Mouse (Mus musculus) G1E (cell line): Measurements from ENCODE around the gene Ugcg. TPM values are rescaled to one million over a fixed set of nuclear protein-coding genes. Genes with fewer than 3 reads are reported as not detected.

Experiments used
- ATAC-seq: 2 replicates; pipeline ENCODE4 v1.8.0; 2016; ENCODE audit warnings: mild to moderate bottlenecking; ENCODE audit not compliant: insufficient number of reproducible peaks, poor library complexity, low FRiP score, severe bottlenecking; ENCODE audit errors: extremely low read depth
- DNase-seq: peaks from one replicate; pipeline ENCODE4 v3.0.0; 2012; ENCODE audit warnings: low spot score
- H3K27me3 ChIP-seq: 2 replicates; pipeline ENCODE4 v1.6.1; 2012; ENCODE audit warnings: mild to moderate bottlenecking, low read length, inconsistent platforms; ENCODE audit not compliant: insufficient read depth
- H3K36me3 ChIP-seq: replicated peaks from 2 replicates; pipeline ENCODE3; 2012; ENCODE audit warnings: mild to moderate bottlenecking, inconsistent platforms
- H3K4me1 ChIP-seq: 2 replicates; pipeline ENCODE4 v1.6.1; 2012; ENCODE audit warnings: low read depth, low read length, inconsistent platforms, mixed read lengths; ENCODE audit not compliant: insufficient read depth
- H3K4me3 ChIP-seq: 2 replicates; pipeline ENCODE4 v1.5.1; 2012; ENCODE audit warnings: low read depth, mild to moderate bottlenecking, inconsistent platforms, low read length, moderate library complexity, mixed read lengths
- H3K9me3 ChIP-seq: replicated peaks from 2 replicates; pipeline ENCODE4 v1.6.1; 2012; ENCODE audit warnings: inconsistent platforms
- CTCF ChIP-seq: IDR thresholded peaks from 2 replicates; pipeline ENCODE4 v1.5.1; 2012; ENCODE audit warnings: low read depth, low read length, inconsistent platforms, mixed read lengths
- GATA1 ChIP-seq: IDR thresholded peaks from 2 replicates; pipeline ENCODE4 v1.6.1; 2012; ENCODE audit warnings: borderline replicate concordance, low read length, inconsistent platforms, mixed read lengths
- GATA2 ChIP-seq: IDR thresholded peaks from 2 replicates; pipeline ENCODE4 v1.6.1; 2012; ENCODE audit warnings: low read depth, low read length, inconsistent platforms, borderline replicate concordance
- POLR2AphosphoS5 ChIP-seq: IDR thresholded peaks from 2 replicates; pipeline ENCODE4 v1.6.1; 2012; ENCODE audit warnings: low read depth, low read length, inconsistent platforms; ENCODE audit not compliant: insufficient replicate concordance
- TAL1 ChIP-seq: conservative IDR thresholded peaks from 2 replicates; pipeline ENCODE4 v1.6.1; 2012; ENCODE audit warnings: low read depth, low read length, inconsistent platforms, mixed read lengths
- polyA plus RNA-seq: library from polyadenylated mRNA; stranded (reverse); fragments of >175 nt; gene quantifications from 2 replicates; pipeline ENCODE4 v1.2.3, GENCODE M21; 2012
- total RNA-seq, 2 experiments: library from RNA; stranded (forward) in 1 of 2; stranded (reverse) in 1 of 2; fragments of 200-1000 nt in 1 of 2; fragments of >200 nt in 1 of 2; fragmentation: Nextera tagmentation in 1 of 2; gene quantifications; 2 replicates each; pipeline ENCODE4 v1.2.3; 2014 to 2017

Gene Ugcg
- total and polyA plus RNA-seq, 3 experiments, result 142 to 622 (median 382) TPM

GRCm38 (mm10) chr4:59173181-59173922 lies 15.7 kb upstream of the Ugcg start:
- no peak for DNase-seq
- TF ChIP-seq GATA1, result no peak
- TF ChIP-seq POLR2AphosphoS5, result no peak
- TF ChIP-seq GATA2, result no peak
- TF ChIP-seq CTCF, result no peak
- no peak for TF ChIP-seq TAL1
- H3K4me1 ChIP-seq, result peaks cover 46% of the 10 kb centered on the region
- H3K9me3 ChIP-seq, result no peaks in the 10 kb centered on the region
- peak; percentile 59 for ATAC-seq
- H3K4me3 ChIP-seq, result no peak overlapping the region
- H3K27me3 ChIP-seq, result no peaks in the 10 kb centered on the region
- H3K36me3 ChIP-seq, result no peaks in the 10 kb centered on the region

GRCm38 (mm10) chr4:59175003-59175402 lies 14.1 kb upstream of the Ugcg start:
- peaks cover 31% of the 10 kb centered on the region for H3K4me1 ChIP-seq
- no peaks in the 10 kb centered on the region for H3K9me3 ChIP-seq
- TF ChIP-seq TAL1, result no peak
- no peak for TF ChIP-seq GATA1
- TF ChIP-seq GATA2, result no peak
- no peak for TF ChIP-seq CTCF
- no peak for TF ChIP-seq POLR2AphosphoS5
- ATAC-seq, result no peak
- no peaks in the 10 kb centered on the region for H3K36me3 ChIP-seq
- H3K4me3 ChIP-seq, result no peak overlapping the region
- H3K27me3 ChIP-seq, result no peaks in the 10 kb centered on the region
- DNase-seq, result no peak

GRCm38 (mm10) chr4:59175929-59176328 lies 13.1 kb upstream of the Ugcg start:
- no peak for DNase-seq

GRCm38 (mm10) chr4:59177566-59177965 lies 11.5 kb upstream of the Ugcg start:
- no peak for ATAC-seq
- H3K9me3 ChIP-seq, result no peaks in the 10 kb centered on the region
- no peak overlapping the region for H3K4me3 ChIP-seq
- peaks cover 46% of the 10 kb centered on the region for H3K4me1 ChIP-seq
- no peaks in the 10 kb centered on the region for H3K36me3 ChIP-seq
- no peaks in the 10 kb centered on the region for H3K27me3 ChIP-seq
- no peak for DNase-seq
- TF ChIP-seq TAL1 (no peak), GATA2 (no peak), GATA1 (no peak), CTCF (no peak), POLR2AphosphoS5 (no peak)

More at GRCm38 (mm10) chr4:59175929-59176328, 13.1 kb upstream of the Ugcg start:
- H3K9me3 ChIP-seq, result no peaks in the 10 kb centered on the region
- no peaks in the 10 kb centered on the region for H3K36me3 ChIP-seq
- no peak for TF ChIP-seq GATA2
- TF ChIP-seq TAL1, result no peak
- no peak for TF ChIP-seq GATA1
- no peak for TF ChIP-seq POLR2AphosphoS5
- TF ChIP-seq CTCF, result no peak
- H3K4me1 ChIP-seq, result peaks cover 36% of the 10 kb centered on the region
- no peak for ATAC-seq
- H3K4me3 ChIP-seq, result no peak overlapping the region
- no peaks in the 10 kb centered on the region for H3K27me3 ChIP-seq

GRCm38 (mm10) chr4:59181320-59182271 lies 7.5 kb upstream of the Ugcg start:
- H3K4me1 ChIP-seq, result peaks cover 48% of the 10 kb centered on the region
- ATAC-seq (no peak), DNase-seq (no peak)
- TF ChIP-seq POLR2AphosphoS5, result no peak
- no peak for TF ChIP-seq GATA1
- TF ChIP-seq GATA2, result no peak
- no peak for TF ChIP-seq CTCF
- no peak for TF ChIP-seq TAL1
- H3K4me3 ChIP-seq, result no peak overlapping the region
- H3K9me3 ChIP-seq, result no peaks in the 10 kb centered on the region
- no peaks in the 10 kb centered on the region for H3K27me3 ChIP-seq
- H3K36me3 ChIP-seq, result no peaks in the 10 kb centered on the region

GRCm38 (mm10) chr4:59185671-59186070 lies 3.4 kb upstream of the Ugcg start:
- no peaks in the 10 kb centered on the region for H3K9me3 ChIP-seq
- ATAC-seq (no peak), DNase-seq (no peak)
- TF ChIP-seq CTCF, result no peak
- TF ChIP-seq GATA2, result no peak
- TF ChIP-seq POLR2AphosphoS5, result no peak
- TF ChIP-seq GATA1, result no peak
- no peak for TF ChIP-seq TAL1
- H3K27me3 ChIP-seq, result no peaks in the 10 kb centered on the region
- H3K36me3 ChIP-seq, result no peaks in the 10 kb centered on the region
- H3K4me3 ChIP-seq, result no peak overlapping the region; the same call in 1 of the 2 replicates
- peaks cover 60% of the 10 kb centered on the region for H3K4me1 ChIP-seq
